Mouse (Mus musculus) hindbrain, embryonic 16.5 days (tissue): ENCODE data around the gene Myh6. TPM values are rescaled to one million over a fixed set of nuclear protein-coding genes. Genes with fewer than 3 reads are reported as not detected.

ENCODE experiments used
- ATAC-seq: fragments of 200-750 bp; cut with Nextera tagmentation; 2 replicates; pipeline ENCODE4 v1.8.0; 2017; ENCODE audit warnings: moderate TSS enrichment, moderate library complexity
- H3K27ac ChIP-seq: fragments of 300-500 bp; sonication (generic); 2 replicates; pipeline ENCODE4 v1.5.1; 2014; ENCODE audit warnings: low read depth, mild to moderate bottlenecking, control low read depth, low read length, moderate library complexity
- H3K27me3 ChIP-seq: fragments of 300-500 bp; sonication (generic); replicated peaks from 2 replicates; pipeline ENCODE4 v1.6.1; 2014; ENCODE audit warnings: low read length; ENCODE audit not compliant: control insufficient read depth, insufficient read depth
- H3K36me3 ChIP-seq: fragments of 300-500 bp; sonication (generic); 2 replicates; pipeline ENCODE4 v1.6.1; 2014; ENCODE audit warnings: mild to moderate bottlenecking, low read length, moderate library complexity, mixed read lengths; ENCODE audit not compliant: control insufficient read depth, insufficient read depth
- H3K4me1 ChIP-seq: fragments of 300-500 bp; sonication (generic); 2 replicates; pipeline ENCODE4 v1.6.1; 2014; ENCODE audit warnings: low read depth, low read length; ENCODE audit not compliant: control insufficient read depth, insufficient read depth
- H3K4me2 ChIP-seq: fragments of 300-500 bp; sonication (generic); 2 replicates; pipeline ENCODE4 v1.6.1; 2014; ENCODE audit warnings: mild to moderate bottlenecking, low read length, control low read depth, moderate library complexity
- H3K4me3 ChIP-seq: fragments of 300-500 bp; sonication (generic); 2 replicates; pipeline ENCODE4 v1.5.1; 2014; ENCODE audit warnings: mild to moderate bottlenecking, low read length, control low read depth, moderate library complexity
- H3K9ac ChIP-seq: fragments of 300-500 bp; sonication (generic); 2 replicates; pipeline ENCODE4 v1.6.1; 2014; ENCODE audit warnings: low read depth, mild to moderate bottlenecking, control low read depth, low read length, moderate library complexity
- H3K9me3 ChIP-seq: fragments of 300-500 bp; sonication (generic); 2 replicates; pipeline ENCODE4 v1.6.1; 2014; ENCODE audit warnings: mild to moderate bottlenecking, low read length, moderate library complexity; ENCODE audit not compliant: control insufficient read depth
- WGBS: fragments of 180-500 bp; shearing (Covaris S2); extraction: QIAGEN DNeasy Blood & Tissue Kit; methylation state at CpG from one replicate; pipeline ENCODE4 v1.1.7; 2014; 5-methylcytosine and 5-hydroxymethylcytosine counted together
- polyA plus RNA-seq: library from polyadenylated mRNA; unstranded; fragments of >200 nt; fragmentation: Nextera tagmentation; extraction: Ambion mirVana; gene quantifications from 2 replicates; pipeline ENCODE4 v1.2.1, GENCODE M21; 2015

Gene Myh6
- polyA plus RNA-seq = 1.6 and 1.8 TPM in 2 replicates

DNA sequence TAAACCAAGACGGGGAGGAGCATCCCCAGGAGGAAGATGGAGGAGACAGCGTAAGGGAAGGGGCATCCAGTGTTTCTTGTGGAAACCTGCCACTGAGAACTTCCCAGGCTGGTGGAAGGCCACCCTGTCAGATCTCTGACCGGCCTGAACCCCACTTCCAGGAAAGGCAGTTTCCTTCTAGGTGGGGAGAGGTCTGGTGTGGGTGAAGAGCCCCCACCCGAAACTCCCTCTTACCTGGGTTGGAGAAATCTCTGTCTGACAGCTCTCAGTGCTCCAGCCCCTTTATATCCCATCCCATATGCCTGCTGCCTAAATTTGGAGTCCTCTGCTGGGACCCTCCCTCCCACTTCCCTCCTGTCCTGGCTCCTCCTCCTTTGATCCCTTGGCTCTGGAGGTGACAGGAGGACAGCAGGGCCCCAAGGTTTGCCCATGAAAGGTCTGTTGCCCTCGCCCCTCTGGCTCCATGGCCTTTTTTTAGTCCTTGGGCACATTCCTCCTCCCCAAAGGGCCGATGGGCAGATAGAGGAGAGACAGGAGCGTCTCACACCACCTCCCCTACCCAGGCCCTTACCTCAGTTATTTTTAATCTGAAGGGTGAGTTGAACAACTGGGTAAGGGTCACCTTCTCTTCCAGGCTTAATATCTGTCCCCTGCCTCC, at the start of gene Myh6:
Myh6 (minus strand) TSS at position 608 of the 658 bp plus-strand sequence.
- no peaks in the 10 kb centered on the region for H3K4me1 ChIP-seq
- WGBS = 79% methylated on average over 7 of the region's 7 CpGs

DNA sequence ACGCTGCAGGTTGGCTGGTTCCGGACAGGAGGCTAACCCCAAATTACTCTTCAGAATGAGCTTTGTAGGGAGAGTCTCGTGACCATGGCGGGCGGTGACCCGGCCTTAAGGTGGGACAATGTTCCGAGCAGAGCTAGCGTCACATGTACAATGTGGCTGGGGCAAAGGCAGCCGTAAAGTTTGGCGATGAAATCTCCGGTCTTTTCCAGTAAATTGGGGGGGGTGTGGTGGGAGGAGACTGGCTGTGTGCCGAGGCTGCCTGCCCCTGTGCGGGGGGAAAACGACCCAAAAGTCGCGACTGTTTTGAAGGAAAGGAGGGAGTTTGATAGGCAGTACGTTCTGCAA, 49.0 kb upstream of the Myh6 start:
- Histone ChIP-seq H3K4me3 (peak overlapping the region; percentile 83), H3K36me3 (no peaks in the 10 kb centered on the region), H3K27me3 (no peaks in the 10 kb centered on the region), H3K9ac (peak overlapping the region; percentile 81), H3K9me3 (no peaks in the 10 kb centered on the region), H3K4me2 (peak overlapping the region; percentile 93), H3K4me1 (peaks cover 2% of the 10 kb centered on the region; the same call in 1 of the 2 replicates), H3K27ac (peak overlapping the region; percentile 75)
- no peak for ATAC-seq
- WGBS = under 1% methylated on average over 17 of the region's 17 CpGs

More for the DNA sequence above, at the start of gene Myh6:
- no peak within 1 kb of the TSS for H3K27ac ChIP-seq
- no peak for ATAC-seq
- H3K4me3 ChIP-seq = no peak within 1 kb of the TSS
- H3K9ac ChIP-seq = no peak within 1 kb of the TSS
- H3K4me2 ChIP-seq = no peak within 1 kb of the TSS
- no peaks in the 10 kb centered on the region for H3K9me3 ChIP-seq
- no peaks in the 10 kb centered on the region for H3K27me3 ChIP-seq
- H3K36me3 ChIP-seq = no peaks in the 10 kb centered on the region

DNA sequence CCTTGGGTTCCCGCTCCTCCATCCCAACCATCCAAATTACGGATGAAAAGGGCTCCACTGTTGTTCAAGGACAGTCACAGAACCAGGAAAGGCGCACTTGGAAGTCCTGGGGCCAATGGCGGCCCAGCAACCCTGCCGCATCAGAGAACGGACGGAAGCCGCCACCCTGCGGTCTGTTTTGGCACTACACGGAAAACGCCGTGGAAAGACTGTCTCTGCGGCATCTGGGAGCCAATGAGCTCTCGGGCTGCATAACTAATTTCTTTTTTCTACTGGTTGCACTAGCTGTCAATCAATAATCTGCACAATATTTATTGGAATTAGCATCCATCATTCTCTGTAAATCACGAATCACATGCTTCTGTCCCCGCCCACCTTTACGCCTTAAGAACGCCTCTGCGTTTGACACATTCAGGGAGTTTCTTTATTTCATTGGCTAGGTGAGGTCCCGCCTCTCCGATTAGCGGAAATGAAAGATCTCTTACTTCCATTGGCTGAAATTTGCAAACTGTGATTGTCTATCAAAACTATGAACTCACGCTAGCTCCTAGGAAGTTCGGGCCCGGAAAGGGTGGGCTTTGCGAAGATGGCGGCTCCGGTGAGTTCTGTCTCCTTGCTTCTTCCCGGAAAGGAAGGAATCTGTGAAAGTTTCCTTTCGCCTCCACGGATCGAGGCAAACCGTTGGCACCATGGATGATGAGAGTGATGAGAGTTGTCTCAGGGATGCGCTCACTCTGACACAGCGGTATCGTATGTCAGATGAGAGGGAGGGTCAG, 48.5 kb upstream of the Myh6 start, which contains the start of gene Ngdn:
Ngdn (plus strand) TSS at position 464 of the 776 bp plus-strand sequence.
- Histone ChIP-seq H3K9me3 (no peaks in the 10 kb centered on the region), H3K4me1 (peaks cover 2% of the 10 kb centered on the region; the same call in 1 of the 2 replicates), H3K27me3 (no peaks in the 10 kb centered on the region), H3K27ac (peak within 1 kb of the TSS; percentile 92), H3K4me2 (peak within 1 kb of the TSS; percentile 93), H3K9ac (peak within 1 kb of the TSS; percentile 81), H3K4me3 (peak within 1 kb of the TSS; percentile 83), H3K36me3 (no peaks in the 10 kb centered on the region)
- 0% methylated on average over 36 of the region's 36 CpGs for WGBS
- peak; percentile 98 for ATAC-seq

DNA sequence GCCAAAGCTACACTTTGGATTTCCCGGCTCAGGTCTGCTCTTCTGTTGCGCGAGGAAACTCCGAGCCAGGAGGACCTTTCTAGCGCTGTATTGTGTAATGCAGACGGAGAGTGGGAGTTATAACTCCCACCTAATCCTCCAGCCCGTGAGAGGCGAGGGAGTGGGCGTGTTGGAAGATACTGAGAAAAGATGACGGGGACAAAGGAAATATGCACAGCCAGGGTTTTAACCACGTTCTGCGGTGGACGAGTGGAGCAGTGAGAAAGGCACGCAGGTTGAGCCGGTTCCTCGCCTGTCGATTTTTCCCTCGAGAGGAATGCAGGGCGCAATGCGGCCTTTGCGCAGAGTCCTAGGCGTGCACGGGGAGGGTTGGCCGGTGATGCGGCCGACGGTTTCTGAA, 47.9 kb upstream of the Myh6 start:
- peak overlapping the region; percentile 70 for H3K4me2 ChIP-seq
- no peaks in the 10 kb centered on the region for H3K9me3 ChIP-seq
- under 1% methylated on average over 27 of the region's 27 CpGs for WGBS
- H3K4me1 ChIP-seq = peaks cover 2% of the 10 kb centered on the region; the same call in 1 of the 2 replicates
- H3K9ac ChIP-seq = peak overlapping the region; percentile 74
- no peaks in the 10 kb centered on the region for H3K36me3 ChIP-seq
- peak overlapping the region; percentile 92 for H3K27ac ChIP-seq
- no peaks in the 10 kb centered on the region for H3K27me3 ChIP-seq
- H3K4me3 ChIP-seq = peak overlapping the region; percentile 48
- ATAC-seq = peak; percentile 45

DNA sequence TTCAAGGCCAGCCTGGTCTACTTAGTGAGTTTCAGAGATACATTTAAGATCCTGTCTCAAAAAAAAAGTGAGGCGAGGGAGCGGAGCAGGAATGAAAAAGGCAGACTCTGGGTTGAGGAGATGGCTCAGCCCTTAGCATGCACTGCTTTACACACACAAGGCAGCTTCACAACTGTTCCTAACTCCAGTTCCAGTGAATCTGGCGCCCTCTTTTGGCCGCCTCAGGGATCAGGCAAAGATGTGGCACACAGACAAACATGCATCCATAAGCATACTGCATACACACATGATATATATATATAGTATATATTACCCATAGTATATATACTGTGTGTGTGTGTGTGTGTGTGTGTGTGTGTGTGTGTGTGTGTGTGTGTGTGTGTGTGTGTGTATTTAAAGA, 44.4 kb upstream of the Myh6 start:
- H3K9me3 ChIP-seq = no peaks in the 10 kb centered on the region
- H3K9ac ChIP-seq = no peak overlapping the region
- H3K36me3 ChIP-seq = no peaks in the 10 kb centered on the region
- no peak overlapping the region for H3K4me2 ChIP-seq
- no peak overlapping the region for H3K4me3 ChIP-seq
- no peak overlapping the region for H3K27ac ChIP-seq
- WGBS = 62% methylated on average over 4 of the region's 4 CpGs
- H3K4me1 ChIP-seq = peaks cover 2% of the 10 kb centered on the region; the same call in 1 of the 2 replicates
- no peaks in the 10 kb centered on the region for H3K27me3 ChIP-seq
- no peak for ATAC-seq

DNA sequence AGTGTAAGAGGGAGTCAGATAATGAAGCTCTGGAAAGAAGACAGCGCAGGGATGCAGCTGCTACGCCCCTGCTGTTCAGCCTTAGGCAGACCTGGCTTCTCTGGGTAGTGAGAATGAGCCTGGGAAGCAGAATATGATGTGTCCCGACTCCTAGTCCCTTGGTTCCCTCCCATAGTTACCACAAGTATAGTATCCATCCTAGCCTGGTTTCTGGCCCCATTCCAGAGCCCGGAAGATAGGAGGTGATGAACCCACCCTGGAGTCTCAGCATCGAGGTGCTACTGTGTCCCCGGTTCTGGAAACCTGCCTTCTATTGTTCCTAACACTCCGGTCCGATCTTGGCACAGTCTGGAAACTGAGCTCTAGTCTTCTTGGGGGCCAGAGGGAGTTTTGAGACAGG, 41.7 kb upstream of the Myh6 start:
- WGBS = 75% methylated on average over 8 of the region's 8 CpGs
- Histone ChIP-seq H3K4me1 (peaks cover 2% of the 10 kb centered on the region; the same call in 1 of the 2 replicates), H3K9ac (no peak overlapping the region), H3K4me3 (no peak overlapping the region), H3K4me2 (no peak overlapping the region), H3K9me3 (no peaks in the 10 kb centered on the region), H3K27me3 (no peaks in the 10 kb centered on the region), H3K27ac (no peak overlapping the region), H3K36me3 (no peaks in the 10 kb centered on the region)
- no peak for ATAC-seq

DNA sequence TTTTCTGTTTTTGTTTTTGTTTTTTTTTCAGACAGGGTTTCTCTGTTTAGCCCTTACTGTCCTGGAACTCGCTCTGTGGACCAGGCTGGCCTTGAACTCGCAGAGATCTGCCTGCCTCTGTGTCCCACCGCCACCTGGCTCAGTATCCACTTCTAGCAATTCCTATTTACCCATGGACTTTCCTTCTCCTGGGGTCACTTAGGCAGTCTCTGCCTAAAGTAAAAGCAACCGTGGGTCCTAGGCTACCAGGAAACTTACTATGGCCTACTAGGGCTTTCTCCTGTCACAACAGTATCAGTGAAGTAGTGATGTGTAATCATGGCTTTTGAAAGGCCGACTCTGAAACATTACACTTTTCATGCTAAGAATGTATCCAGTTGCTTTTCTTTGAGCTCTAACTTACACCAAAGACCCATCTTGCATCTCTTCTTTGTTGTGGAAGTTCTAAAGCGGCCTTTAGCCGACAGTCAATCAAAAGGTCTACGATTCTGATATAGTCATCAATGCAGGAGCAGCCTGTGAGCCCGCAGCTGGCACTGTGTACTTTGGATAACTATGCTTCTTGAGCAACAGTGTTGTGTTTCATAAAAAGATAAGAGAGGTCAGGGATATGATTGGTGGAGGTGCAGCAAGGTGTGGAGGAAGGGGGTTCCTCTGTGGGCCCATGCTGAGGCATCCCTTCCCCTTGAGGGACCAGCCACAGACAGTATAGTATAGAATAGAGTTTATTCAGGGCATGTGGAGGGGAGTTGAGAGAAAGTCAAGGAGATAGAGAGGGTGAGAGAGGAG, 40.6 kb upstream of the Myh6 start:
- WGBS = 92% methylated on average over 9 of the region's 9 CpGs
- H3K4me3 ChIP-seq = no peak overlapping the region
- no peak overlapping the region for H3K4me2 ChIP-seq
- no peaks in the 10 kb centered on the region for H3K27me3 ChIP-seq
- H3K9me3 ChIP-seq = no peaks in the 10 kb centered on the region
- H3K36me3 ChIP-seq = no peaks in the 10 kb centered on the region
- H3K27ac ChIP-seq = no peak overlapping the region
- H3K4me1 ChIP-seq = peaks cover 2% of the 10 kb centered on the region; the same call in 1 of the 2 replicates
- no peak for ATAC-seq
- no peak overlapping the region for H3K9ac ChIP-seq

DNA sequence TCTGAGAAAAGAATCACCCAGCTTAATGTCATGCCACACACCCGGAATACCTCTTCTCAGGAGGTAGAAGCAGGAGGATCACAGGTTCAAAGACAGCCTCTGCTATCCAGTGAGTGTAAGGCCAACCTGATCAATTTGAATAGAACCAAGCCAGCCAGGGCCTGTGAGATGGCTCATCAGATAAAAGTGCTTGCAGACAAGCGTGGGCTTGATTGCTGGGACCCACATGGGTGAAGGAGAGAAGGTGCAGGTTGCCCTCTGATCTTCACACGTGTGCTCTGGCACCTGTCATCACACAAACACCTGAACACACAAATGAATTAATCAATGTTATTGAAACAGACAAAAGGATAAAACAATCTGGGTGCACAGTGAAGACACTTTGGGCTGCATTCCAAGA, 39.8 kb upstream of the Myh6 start:
- no peak overlapping the region for H3K9ac ChIP-seq
- ATAC-seq = no peak
- H3K4me3 ChIP-seq = no peak overlapping the region
- 80% methylated on average over 3 of the region's 3 CpGs for WGBS
- no peaks in the 10 kb centered on the region for H3K36me3 ChIP-seq
- peaks cover 2% of the 10 kb centered on the region; the same call in 1 of the 2 replicates for H3K4me1 ChIP-seq
- no peak overlapping the region for H3K27ac ChIP-seq
- H3K4me2 ChIP-seq = no peak overlapping the region
- H3K9me3 ChIP-seq = no peaks in the 10 kb centered on the region
- H3K27me3 ChIP-seq = no peaks in the 10 kb centered on the region
